9 mouse cellular contexts compared by ENCODE assay signal in genomic region chr10:59907080-59907609, GRCm38 (mm10). TPM values are rescaled to one million over a fixed set of nuclear protein-coding genes. Genes with fewer than 3 reads are reported as not detected.
A peak's percentile ranks its signal among the peaks of the same experiment; 100 is the strongest.
DNase-seq lines count a peak whose midpoint lies in the region; ATAC-seq lines count a peak whose summit lies in the region.
"Had no signal": no experiment of that assay in that cellular context is flagged by ENCODE, and none has a peak within 500 bp of the region (broad histone marks: within the 10 kb centered on the region; RNA-seq: fewer than 3 reads in every experiment).

No protein-coding gene starts in this region.

- ATAC-seq in liver, embryonic 11.5 days (replicated peaks; ENCODE audit: low FRiP score) = no peak
- peak; percentile 1; the same call in 1 of the 2 replicates for ATAC-seq in hindbrain, embryonic 16.5 days

- no peak overlapping the region for H3K4me2 ChIP-seq in liver, embryonic 11.5 days
- no peak overlapping the region for H3K4me2 ChIP-seq in hindbrain, embryonic 16.5 days (ENCODE audit: low read length)

- DNase-seq in liver, embryonic 11.5 days (ENCODE audit: low spot score) = no peak
- DNase-seq in liver = no peak
- peak; percentile 30 for DNase-seq in T-cell, adult 2 months (ENCODE audit: low spot score)
- peak; percentile 67 for DNase-seq in splenic B cell, adult 2 months (ENCODE audit: low read depth, low spot score)
- no peak for DNase-seq in gastrocnemius, adult 18-20 months (ENCODE audit: low spot score)
- no peak for DNase-seq in frontal cortex, postnatal 25 days (ENCODE audit: low spot score in 2 of 2)
- DNase-seq: right cerebral cortex, adult 18-20 months had no signal

- H3K9me3 ChIP-seq in liver, embryonic 11.5 days (ENCODE audit: control insufficient read depth, low read length) = no peaks in the 10 kb centered on the region
- H3K9me3 ChIP-seq in hindbrain, embryonic 16.5 days (ENCODE audit: control insufficient read depth, low read length) = no peaks in the 10 kb centered on the region

- peaks cover 50% of the 10 kb centered on the region for H3K4me1 ChIP-seq in liver, embryonic 11.5 days (replicated peaks; ENCODE audit: control insufficient read depth, insufficient read depth, low read length)
- peaks cover 34% of the 10 kb centered on the region for H3K4me1 ChIP-seq in hindbrain, embryonic 16.5 days (ENCODE audit: control insufficient read depth, insufficient read depth, low read depth, low read length)

- H3K36me3 ChIP-seq in liver, embryonic 11.5 days (ENCODE audit: control insufficient read depth, insufficient read depth, low read length) = no peaks in the 10 kb centered on the region
- H3K36me3 ChIP-seq in hindbrain, embryonic 16.5 days (ENCODE audit: control insufficient read depth, insufficient read depth, low read length) = no peaks in the 10 kb centered on the region
- H3K36me3 ChIP-seq in splenic B cell, adult 2 months (ENCODE audit: control insufficient read depth, insufficient read depth, low read length, poor library complexity, severe bottlenecking) = no peaks in the 10 kb centered on the region

- H3K27ac ChIP-seq in liver, embryonic 11.5 days (ENCODE audit: low read depth, low read length) = peak overlapping the region; percentile 19; the same call in 1 of the 2 replicates
- no peak overlapping the region for H3K27ac ChIP-seq in hindbrain, embryonic 16.5 days (ENCODE audit: low read depth, low read length)
- H3K27ac ChIP-seq: macrophage had no signal

- WGBS in liver, embryonic 11.5 days = 64% methylated on average over 3 of the region's 3 CpGs
- 70% methylated on average over 3 of the region's 3 CpGs for WGBS in hindbrain, embryonic 16.5 days

- H3K4me3 ChIP-seq in liver, embryonic 11.5 days (ENCODE audit: low read depth, low read length) = no peak overlapping the region
- H3K4me3 ChIP-seq in hindbrain, embryonic 16.5 days (ENCODE audit: low read length) = no peak overlapping the region

- H3K9ac ChIP-seq in liver, embryonic 11.5 days (ENCODE audit: low read depth, low read length) = no peak overlapping the region
- H3K9ac ChIP-seq in hindbrain, embryonic 16.5 days (ENCODE audit: low read depth, low read length) = no peak overlapping the region

- no peaks in the 10 kb centered on the region; the same call in 1 of the 2 replicates for H3K27me3 ChIP-seq in liver, embryonic 11.5 days (replicated peaks; ENCODE audit: control insufficient read depth, insufficient read depth, low read length)
- no peaks in the 10 kb centered on the region for H3K27me3 ChIP-seq in hindbrain, embryonic 16.5 days (replicated peaks; ENCODE audit: control insufficient read depth, insufficient read depth, low read length)
- H3K27me3 ChIP-seq in splenic B cell, adult 2 months (ENCODE audit: control insufficient read depth, insufficient read depth, low read length, poor library complexity, severe bottlenecking) = no peaks in the 10 kb centered on the region

RNA-seq across cellular contexts. Expression of gene Dnajb12, which starts 27.8 kb away (rescaled TPM):
- polyA plus RNA-seq in liver, embryonic 11.5 days (2014; fragmentation: Nextera tagmentation; extraction: Ambion mirVana) = 27.4 and 30.2 TPM in 2 replicates
- 20.6 and 23.7 TPM in 2 replicates for polyA plus RNA-seq in hindbrain, embryonic 16.5 days (2015; fragmentation: Nextera tagmentation; extraction: Ambion mirVana)
- total RNA-seq in gastrocnemius, adult 18-20 months (2021) = 10 to 100 TPM; 73.4 to 80.1 TPM

RNA-seq across cellular contexts. Expression of gene Ddit4, which starts 44.5 kb away (rescaled TPM):
- polyA plus RNA-seq in liver, embryonic 11.5 days (2014; fragmentation: Nextera tagmentation; extraction: Ambion mirVana) = 2.7 and 4.3 TPM in 2 replicates
- 75.3 and 97.1 TPM in 2 replicates for polyA plus RNA-seq in hindbrain, embryonic 16.5 days (2015; fragmentation: Nextera tagmentation; extraction: Ambion mirVana)
- 100 to 1,000 TPM in 1 of 2 experiments, 1 to 10 TPM in 1; 8.1 to 202 TPM for total RNA-seq in gastrocnemius, adult 18-20 months (2021)

Comparison
In these comparisons a context has a peak if more than half of its experiments do, and no peak if none do; other contexts are left out.
1. DNase-seq: peak in T-cell, adult 2 months (single experiment) and splenic B cell, adult 2 months (single experiment); none in liver, embryonic 11.5 days (single experiment), liver (single experiment), gastrocnemius, adult 18-20 months (single experiment) and frontal cortex, postnatal 25 days (0 of 2).
2. RNA of gene Ddit4, which starts 44.5 kb away (polyA plus RNA-seq): 75.3 to 97.1 TPM in hindbrain, embryonic 16.5 days; 2.7 to 4.3 TPM in liver, embryonic 11.5 days; every median in the first group is over 10 times any median in the second.